Mouse (Mus musculus): ENCODE measurements around the gene Sema4c.

The Sema4c gene

GRCm38 (mm10) chr1:36576991-36577675 is 19.0 kb upstream of the Sema4c start:
- no peak for DNase-seq

DNA sequence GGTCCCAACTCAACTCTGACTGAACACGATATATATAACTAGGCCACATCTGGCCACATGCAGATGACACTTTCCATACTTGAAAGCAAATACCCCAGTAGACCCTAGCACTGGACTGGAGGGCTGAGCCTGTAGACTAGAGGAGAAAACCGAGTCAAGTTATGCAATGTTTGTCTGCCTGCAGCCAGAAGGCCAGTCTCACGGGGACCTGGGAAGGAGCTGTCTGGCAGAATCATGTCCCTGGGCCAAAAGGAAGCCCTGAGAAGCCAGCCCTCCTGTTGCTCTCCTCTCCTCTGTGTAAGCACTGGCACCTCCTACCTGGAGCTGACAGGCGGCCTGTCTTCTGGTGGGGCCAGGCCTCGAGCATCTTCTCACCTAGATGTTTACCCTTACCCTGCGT is 17.2 kb upstream of the Sema4c start:
- no peak for DNase-seq

- no peak for DNase-seq
Measured at GRCm38 (mm10) chr1:36574196-36574955, 16.2 kb upstream of the Sema4c start.

DNA sequence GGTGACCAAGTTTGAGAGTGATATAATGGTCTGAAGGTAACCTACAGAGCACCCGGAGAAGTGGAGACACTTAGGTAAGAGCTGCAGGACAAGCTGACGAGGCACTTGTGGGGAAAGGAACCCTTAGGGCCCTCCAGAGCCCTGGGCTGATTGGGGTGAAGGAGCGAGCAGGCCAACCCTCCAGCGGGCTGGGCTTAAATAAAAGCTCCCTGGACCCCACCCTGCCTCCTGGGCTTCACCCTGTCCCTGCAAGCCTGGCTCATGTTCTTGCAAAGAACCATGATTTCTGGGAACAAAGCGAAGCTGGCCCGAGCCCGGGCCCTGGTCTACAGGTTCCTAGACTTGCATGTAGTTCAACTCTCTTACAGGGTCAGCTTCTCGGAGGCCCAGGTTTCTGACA is 15.4 kb upstream of the Sema4c start:
- no peak for DNase-seq

GRCm38 (mm10) chr1:36572709-36573108 is 14.6 kb upstream of the Sema4c start:
- DNase-seq, result no peak

GRCm38 (mm10) chr1:36572140-36572700 is 14.1 kb upstream of the Sema4c start:
- no peak for DNase-seq

DNA sequence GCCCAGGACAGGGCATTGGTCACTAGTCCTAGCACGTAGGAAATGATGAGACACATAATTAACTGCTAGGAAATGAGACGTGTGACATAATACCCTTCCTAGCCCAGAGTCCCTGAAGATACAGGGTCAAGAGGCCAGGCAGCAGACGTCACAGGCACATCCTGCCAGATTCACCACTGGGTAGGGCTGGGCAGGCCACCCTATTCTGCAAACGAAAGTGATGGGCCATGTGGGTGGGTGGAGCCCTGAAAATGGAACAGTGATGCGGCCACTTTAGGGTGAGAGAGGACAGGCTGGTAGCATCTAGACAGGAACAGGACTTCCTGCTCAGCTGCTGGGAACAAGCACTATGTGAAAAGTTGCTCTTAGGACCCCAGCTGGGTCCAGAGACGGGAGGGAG is 13.5 kb upstream of the Sema4c start:
- DNase-seq, result peak; percentile 76

DNA sequence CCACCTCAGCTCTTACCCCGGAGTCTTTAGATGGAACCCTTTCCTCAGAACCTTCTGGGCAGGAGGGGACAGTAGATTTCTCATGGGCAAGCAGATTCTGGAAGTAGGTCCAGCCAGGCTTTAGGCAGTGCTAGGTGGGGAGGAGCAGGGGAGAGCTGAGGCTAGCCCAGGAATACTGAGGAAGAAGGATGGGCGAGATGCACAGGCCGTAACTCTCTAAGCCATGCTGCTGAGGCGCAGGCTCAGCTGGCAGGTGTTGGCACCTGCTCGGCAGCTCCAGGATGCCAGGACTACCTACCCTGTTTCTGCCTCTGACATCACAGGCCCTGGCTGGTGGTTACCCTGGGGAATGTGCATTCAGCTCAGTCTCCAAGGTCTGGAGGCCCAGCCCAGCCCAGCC is 12.2 kb upstream of the Sema4c start:
- no peak for DNase-seq

GRCm38 (mm10) chr1:36569694-36570276 is 11.6 kb upstream of the Sema4c start:
- no peak for DNase-seq

- DNase-seq, result no peak
Measured at GRCm38 (mm10) chr1:36568776-36569175, 10.6 kb upstream of the Sema4c start.

DNA sequence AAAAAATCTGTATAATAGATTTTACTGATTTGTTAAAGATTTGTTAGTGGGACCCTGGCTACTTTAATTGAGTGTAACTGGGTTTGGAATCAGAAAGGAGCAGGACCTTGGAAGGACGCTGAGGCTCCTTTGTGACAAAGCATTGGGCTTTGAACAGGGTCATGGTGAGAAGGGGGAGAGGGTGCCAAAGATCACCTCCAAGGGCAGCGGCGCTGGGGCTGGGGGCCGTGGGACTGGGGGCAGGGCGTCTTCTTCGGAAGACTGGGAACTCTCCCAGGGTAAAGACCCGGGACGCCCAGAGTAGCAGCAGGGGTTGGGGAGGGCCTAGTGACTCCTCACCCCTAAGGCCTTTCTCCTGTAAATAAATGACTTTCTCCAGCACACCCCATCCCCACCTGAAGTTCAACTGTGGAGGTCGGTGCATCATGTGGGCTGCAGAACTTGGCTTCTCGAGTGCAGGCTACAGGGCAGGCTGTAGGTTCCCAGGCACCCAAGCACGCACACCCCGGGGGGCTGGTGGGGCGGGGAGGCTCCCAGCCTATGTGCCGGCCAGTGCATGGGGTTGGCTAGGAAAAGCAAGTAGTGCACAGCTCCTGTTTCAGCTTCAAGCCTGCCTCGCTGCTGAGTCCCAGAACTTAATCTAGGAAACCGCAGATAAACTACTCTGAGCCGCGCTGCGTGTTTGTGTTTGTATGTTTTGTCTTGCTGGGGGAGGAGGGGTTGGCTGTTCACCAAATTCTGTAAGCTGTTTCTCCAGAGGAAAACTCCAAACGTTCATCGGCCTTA is 9.9 kb upstream of the Sema4c start:
- DNase-seq, result no peak

- DNase-seq, result no peak
Measured at GRCm38 (mm10) chr1:36566425-36566824, 8.3 kb upstream of the Sema4c start.

GRCm38 (mm10) chr1:36564101-36564500 is 6.0 kb upstream of the Sema4c start:
- DNase-seq, result no peak

DNA sequence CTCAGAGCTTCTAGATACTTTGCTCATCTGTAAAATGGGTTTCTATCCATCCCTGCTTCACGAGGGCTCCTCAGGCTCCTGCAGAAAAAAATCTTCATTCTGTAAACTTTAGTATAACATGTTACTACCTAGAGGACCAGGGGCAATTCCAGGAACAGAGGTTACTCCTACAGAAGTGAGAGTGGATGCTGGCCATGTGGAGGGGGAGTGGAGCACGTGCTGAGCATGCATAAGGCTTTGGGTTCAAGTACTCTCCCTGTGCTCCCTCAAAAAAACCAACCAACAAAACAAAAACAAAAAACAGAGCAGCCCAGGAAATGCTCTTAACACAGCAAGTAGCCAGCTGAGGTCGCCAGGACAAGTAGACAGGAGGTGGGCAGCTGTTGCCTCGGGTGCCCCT is 5.5 kb upstream of the Sema4c start:
- no peak for DNase-seq

- DNase-seq, result no peak
Measured at GRCm38 (mm10) chr1:36563197-36563596, 5.0 kb upstream of the Sema4c start.

DNA sequence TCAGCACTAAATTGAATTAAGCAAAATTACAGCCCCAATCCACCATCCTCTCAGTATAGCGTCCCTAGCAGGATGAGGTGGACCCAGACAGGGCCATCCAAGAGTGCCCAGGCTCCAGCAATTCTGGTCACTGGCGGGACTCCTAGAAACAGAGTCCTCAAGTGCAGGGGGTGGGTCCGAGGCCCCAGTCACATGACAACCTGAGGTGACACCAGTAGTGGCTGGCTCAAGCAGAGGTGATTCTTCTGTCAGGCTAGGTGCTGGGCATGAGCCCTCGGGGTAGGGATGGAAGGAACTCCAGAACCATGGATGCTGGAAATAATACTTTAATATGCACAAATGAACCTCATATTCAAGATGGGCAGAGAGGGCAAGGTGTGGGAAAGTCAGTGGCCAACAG is 4.2 kb upstream of the Sema4c start:
- DNase-seq, result no peak

DNA sequence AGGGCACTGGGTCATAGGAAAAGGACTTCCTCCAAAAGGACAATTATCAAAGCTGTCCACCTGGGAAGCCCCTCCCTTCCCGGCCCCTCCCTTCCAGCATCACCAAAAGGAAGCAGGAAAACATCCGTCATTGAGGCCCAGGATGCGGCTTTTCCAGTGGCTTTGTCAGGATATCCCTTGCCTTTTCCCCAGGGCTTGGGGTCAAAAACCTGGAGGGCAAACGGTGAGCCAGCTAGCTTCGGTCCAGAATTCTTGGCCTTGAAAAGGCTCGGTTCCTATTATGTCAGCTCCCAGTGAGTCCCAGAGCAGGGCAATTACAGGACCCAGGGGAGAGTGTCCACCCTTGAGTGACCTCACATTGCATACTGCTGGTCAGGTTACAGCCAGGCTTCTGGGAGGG is 2.8 kb upstream of the Sema4c start:
- no peak for DNase-seq

DNA sequence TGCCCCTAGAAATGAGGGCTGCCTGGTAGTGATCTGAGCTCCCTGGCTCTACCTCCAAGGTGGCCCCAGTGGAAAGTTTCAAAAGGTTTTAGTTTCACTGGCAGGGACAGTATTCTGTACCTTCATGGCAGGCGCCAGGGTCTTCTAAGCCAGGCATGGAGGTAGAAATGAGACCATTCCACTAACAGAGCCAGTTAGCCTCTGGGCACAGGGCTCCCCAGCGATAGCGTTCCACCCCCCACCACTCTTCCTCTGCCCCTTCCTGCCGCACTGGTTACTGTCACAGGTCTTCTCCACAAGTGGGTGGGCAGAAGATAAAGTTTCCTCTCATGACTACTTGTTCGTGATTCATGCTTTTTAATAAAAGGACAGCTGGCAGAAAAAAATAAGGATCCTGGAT is 1.7 kb upstream of the Sema4c start:
- DNase-seq, result no peak

DNA sequence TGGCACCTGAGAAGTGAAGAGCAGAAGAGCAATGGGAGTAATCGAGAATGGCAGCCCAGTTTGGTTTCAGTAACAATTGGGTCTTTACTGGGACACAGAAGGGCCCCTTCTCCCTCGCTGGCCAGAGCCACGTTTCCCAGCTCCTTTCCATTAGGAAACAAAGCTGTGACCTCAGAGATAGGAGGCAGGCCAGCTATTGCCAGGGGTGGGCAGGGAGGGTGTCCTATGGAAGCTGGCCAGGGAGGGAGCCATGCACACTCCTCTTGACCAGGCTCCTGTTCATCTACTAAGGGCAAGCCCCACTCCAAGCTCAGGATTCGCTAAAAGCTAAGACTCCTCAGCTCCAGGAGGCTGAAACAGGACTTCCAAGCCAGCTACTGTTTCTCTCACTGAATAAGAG is 1.1 kb upstream of the Sema4c start:
- DNase-seq, result no peak

DNA sequence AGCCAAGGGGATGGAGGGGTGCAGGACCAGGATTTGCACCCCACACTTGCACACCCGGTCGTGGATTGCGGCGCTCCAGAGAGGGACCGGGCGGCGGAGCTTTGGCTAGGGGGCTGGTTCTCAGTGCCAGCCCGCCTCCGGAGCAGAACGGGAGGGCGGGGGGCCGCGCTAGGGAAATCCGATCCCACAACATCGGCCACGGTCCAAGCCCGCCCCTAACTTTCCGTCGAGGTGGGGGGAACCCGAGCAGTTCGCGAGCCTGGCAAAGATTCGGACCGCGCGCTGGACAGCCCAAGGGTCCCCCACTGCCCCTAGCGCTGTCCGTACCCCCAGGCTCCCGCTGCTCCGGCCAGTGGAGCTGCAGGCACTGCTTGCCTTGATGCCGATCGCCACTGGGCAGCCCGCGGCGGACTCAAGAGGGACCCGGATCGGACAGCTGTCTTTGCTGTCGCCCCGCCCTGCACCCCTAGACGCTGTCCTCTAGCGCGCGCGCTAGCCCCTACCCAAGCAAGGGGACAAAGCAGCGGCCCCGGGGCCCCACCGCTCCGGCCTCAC is 615 bp downstream of the Sema4c start:
- peak; percentile 79 for DNase-seq

- peak; percentile 88 for DNase-seq
Measured at GRCm38 (mm10) chr1:36556553-36557456, 1.3 kb downstream of the Sema4c start.

Measured in kidney, adult 18-20 months (tissue).